Mouse (Mus musculus): ENCODE data around the gene Stkld1.

DNA sequence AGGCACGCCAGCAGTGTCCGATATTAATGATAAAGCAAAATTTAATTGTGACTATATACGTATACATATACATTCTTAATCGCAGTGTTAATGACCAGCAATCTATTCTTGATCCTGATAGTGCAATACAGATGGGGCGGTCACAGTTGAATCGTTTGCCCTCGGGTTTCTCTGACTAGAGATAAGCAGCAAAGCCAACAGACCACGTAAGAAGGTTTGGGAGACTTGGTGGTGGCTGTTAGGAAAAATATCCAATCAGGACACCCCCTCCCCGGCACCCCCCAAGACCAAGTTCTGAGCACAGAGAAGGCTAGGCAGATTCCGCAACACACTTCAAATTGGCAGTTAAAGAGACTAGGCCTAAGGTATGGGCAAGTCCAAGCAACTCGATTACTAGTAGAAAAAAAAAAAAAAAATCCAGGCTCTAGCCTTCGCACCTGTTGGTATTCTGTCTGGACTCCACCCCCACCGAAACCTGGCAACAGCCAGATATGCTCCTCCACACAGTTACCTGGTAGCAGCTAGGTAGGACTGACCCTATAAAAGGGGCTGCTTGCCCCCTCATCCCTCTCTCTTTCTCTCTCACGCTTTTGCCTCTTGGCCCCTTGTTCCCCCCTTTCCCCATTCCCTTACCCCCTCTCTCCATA is 31.0 kb downstream of the Stkld1 start:
- TF ChIP-seq TCF3 (IDR thresholded peaks at IDR 0.05; ENCODE audit: insufficient read length, low read depth) (no peak), POLR2A (IDR thresholded peaks at IDR 0.05; ENCODE audit: insufficient read length, low read depth) (no peak), TCF12 (IDR thresholded peaks at IDR 0.05; ENCODE audit: insufficient read depth, poor library complexity, severe bottlenecking) (no peak), CEBPB (IDR thresholded peaks at IDR 0.05; ENCODE audit: insufficient read depth, poor library complexity, severe bottlenecking) (no peak)
